Mouse (Mus musculus) megakaryocyte-erythroid progenitor cell, adult 5-6 weeks (primary cell): ENCODE measurements at regions not wholly inside any gene's neighbourhood (a gene's known extent, or its start where the extent isn't known, plus 50 kb on each side); places are given as distances from the start of the nearest gene placed in this dataset.

Experiments
- ATAC-seq: replicated peaks from 2 replicates; pipeline ENCODE4 v1.8.0; 2016; ENCODE audit warnings: mild to moderate bottlenecking, inconsistent platforms; ENCODE audit not compliant: severe bottlenecking, poor library complexity, low FRiP score, low TSS enrichment

DNA sequence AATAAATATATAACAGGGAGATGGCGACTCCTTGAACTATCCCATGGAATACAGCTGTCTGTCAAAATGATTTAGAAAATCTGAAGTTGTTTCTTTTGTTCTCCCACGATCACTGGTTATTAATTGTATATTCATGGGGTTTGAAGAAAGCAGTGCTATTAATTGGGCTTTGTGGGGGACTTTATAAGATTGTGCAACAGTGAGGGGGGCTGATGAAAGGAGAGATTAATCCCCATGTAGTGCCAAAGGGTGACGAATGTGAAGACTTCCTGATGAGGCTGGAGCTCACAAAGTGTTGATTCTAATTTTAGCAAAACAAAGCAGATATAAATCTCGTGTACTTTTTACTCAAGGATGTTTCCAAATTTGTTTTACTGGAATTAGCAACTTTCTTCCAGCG, 340.0 kb upstream of the Id4 start:
- ATAC-seq, result no peak

DNA sequence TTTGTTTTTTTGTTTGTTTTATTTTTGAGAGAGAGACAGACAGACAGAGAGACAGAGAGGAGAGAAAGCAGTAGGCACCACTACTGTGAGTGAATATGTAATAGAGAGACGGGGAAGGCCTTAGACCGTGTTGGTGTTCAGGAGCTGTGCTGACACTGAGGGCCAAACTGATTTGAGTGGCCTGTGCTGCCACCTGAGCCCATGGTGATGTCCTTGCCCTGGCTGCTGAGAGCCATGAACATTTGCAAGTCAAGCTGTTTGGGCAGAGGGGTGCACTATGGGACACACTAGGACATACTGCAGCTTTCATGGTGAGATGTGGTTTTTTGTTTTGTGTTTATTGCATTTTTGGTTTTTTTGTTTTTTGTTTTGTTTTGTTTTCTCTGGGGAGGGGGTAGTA, 320.3 kb upstream of the Id4 start:
- ATAC-seq, result no peak

DNA sequence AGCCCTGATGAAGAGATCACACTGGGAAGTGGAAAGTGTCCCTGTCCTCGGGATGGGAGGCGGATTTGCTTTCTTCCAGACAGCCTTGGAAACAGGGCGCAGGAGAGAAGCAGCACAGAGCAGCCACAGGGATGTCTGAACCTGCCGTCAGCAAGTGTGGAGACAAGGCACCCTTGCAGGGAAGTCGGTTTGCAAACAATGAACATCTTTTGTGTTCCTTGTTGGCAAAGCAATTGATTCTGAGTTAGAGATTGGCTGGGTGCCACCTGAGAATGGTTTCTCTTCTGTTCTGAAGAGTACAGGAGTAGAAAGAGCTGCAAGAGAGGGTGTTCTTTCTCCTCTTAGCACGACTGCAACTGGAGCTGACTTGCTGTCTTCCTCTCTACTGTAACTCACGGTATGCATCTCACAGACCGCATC, 318.6 kb upstream of the Id4 start:
- ATAC-seq, result no peak

DNA sequence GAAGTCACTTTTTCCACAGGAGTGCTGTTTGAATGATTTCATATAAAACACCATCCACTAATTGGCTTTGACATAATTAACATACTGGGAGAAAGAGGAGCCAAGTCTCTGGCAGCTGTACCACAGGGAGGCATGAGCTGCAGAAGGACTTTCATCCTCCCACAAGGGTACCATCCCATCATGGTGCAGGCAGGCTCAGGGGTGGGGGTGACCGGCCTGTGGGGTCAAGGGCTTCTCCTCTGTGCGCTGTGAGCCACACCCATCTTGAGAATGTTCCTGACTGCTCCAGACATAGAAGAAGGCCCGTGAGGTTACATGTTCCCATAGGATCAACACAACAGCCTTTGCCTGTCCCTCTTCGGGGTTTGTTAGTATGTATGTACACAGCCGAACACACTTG, 317.4 kb upstream of the Id4 start:
- no peak for ATAC-seq

DNA sequence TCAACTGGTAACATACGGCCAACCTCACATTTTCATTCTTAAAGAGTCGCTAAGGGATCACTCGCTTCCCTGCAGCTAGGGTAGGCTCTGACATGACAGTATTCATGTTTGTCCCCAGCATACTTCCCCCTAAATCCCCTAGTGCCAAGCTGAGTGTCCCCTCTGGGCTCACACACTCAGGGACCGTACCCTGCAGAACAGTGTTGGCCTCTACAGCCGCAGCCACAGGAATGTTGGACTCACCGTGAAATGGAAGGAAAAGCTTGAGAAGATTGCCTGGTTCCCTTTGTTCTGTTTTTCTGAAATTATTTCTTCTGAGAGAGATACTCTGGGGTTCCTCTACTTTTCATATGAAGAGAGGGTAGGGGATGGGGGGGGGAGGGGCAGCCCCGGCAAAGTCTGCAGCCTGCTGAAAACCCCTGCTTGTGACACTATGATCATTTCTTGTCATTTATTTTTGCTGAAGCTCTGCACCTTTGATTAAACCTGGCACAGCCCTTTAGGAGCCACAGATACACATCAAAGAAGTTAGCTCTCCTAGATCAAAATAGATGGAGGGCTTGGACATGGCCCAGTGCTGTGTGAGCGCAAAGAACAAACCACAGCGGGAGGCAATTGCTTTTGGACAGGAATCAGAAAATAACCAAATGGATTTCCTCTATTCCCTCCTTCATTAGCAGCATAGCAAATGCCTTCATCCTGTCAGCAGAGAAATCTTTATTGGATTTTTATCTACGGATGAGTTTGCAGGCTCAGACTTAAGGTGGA, 312.7 kb upstream of the Id4 start:
- ATAC-seq, result no peak

DNA sequence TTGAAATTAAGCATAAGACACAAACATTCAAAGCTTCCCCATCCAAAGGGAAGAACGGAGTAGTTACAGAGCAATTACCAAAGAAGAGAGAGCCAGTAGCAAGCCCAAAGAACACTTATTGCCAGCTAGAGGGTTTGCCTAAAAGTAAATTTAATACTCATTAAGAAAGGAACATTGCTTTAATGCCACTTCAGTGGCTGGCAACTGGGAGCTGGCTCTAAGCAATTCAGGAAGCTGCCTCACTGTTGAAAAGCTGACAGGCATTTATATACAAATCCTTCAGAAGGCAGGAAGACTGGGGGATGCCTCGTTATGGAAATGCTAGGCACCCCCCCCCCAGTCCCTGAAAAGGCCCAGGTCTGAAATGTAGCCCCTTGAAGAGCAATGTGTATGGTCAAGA, 310.6 kb upstream of the Id4 start:
- ATAC-seq, result no peak

DNA sequence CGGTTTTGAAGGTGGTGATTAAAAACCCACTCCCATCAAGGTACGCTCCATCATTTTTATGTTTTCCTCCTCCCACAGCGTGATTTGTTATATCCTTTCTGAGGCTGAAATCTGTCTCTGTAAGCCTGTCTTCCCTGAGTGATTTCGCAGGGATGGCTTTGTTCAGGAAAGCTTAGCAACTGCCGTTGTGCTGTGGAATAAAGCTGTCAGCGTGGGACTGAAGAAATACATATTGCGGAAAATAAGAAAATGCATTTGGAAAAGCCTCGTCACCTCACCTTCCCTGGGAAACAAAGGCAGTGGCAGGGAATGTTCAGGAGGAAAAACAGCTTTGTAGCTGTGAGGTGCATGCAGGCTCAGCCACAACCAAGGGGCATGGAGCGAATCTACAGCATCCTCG, 310.0 kb upstream of the Id4 start:
- no peak for ATAC-seq

GRCm38 (mm10) chr13:47952946-47953345, 308.1 kb upstream of the Id4 start:
- no peak for ATAC-seq

DNA sequence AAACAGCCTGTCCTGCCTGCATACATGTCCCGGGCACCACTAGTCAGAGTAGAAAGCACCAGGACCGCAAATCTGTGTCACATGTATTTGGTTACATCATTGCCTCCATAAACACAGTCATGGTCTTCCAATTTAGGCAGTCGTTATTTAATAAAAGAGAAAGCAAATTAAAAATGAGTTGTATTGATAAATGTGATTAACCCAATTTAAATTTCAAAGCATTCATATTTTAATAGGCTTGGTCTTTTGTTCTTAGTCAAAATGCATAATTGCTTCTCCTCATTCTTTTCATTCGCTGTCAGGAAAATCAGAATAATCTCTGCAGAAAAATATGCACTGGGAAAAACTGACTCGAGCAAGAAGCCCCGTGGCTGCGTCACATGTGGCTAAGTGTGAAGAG, 307.3 kb upstream of the Id4 start:
- ATAC-seq, result no peak

DNA sequence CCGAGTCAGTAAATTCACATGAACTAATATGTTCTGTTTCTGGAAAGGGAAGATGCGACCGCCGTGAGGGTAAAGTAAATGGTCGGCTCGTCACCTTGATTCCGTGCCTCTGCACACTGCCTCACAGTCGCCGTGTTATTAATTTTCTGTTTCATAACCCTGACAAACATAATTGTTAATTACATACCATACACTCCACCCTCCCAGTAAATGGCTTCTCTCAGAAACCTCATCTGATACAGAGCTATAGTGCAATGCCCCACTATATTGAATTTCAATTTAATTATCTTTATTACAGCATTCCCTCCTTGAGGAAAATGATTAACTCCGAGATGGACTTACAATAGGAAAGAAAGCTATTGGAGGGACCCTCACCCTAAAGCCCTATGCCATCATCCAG, 305.5 kb upstream of the Id4 start:
- ATAC-seq, result no peak

DNA sequence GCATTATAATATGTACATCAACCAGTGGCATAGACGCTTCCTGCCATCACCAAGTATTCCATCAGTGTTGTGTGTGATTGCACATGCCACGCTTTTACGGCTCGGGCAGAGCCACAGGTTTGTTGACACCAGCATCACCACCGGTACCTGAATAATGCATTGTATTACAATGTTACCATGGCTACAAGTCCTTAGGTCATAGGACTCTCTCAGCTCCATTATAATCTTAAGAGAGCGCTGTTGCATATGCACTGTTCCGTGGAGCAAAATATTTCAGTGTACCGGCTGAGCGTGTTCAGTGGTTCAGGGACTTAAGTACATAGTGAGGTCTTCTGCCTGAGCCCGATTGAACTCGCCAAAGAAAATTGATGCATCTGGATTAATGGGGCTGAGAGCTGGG, 303.4 kb upstream of the Id4 start:
- ATAC-seq, result no peak

GRCm38 (mm10) chr13:47974216-47974615, 286.8 kb upstream of the Id4 start:
- no peak for ATAC-seq

GRCm38 (mm10) chr13:47974756-47975515, 286.1 kb upstream of the Id4 start:
- no peak for ATAC-seq

GRCm38 (mm10) chr13:47998495-47998894, 262.5 kb upstream of the Id4 start:
- no peak for ATAC-seq

- ATAC-seq, result no peak
Measured at GRCm38 (mm10) chr13:47999399-47999798, 261.6 kb upstream of the Id4 start.

- ATAC-seq, result no peak
Measured at GRCm38 (mm10) chr13:48003126-48003525, 257.9 kb upstream of the Id4 start.

- ATAC-seq, result no peak
Measured at GRCm38 (mm10) chr13:48013336-48013750, 247.7 kb upstream of the Id4 start.

DNA sequence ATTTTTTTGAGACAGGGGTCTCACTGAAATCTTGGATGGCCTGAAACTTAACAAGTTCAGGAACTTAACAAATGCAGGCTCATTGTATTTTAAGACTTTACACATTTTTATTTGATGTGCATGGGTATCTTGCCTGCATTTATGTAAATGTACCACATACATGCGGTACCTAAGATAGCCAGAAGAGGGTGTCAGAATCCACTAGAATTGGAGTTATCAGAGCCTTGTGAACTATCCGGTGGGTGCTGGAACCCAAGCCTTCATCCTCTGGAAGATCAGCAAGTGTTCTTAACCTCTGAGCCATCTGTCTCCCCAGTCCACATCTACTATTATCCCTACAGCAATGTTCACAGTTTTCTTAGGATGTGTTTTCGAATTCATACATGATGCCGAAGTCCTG, 245.7 kb upstream of the Id4 start:
- ATAC-seq, result no peak

DNA sequence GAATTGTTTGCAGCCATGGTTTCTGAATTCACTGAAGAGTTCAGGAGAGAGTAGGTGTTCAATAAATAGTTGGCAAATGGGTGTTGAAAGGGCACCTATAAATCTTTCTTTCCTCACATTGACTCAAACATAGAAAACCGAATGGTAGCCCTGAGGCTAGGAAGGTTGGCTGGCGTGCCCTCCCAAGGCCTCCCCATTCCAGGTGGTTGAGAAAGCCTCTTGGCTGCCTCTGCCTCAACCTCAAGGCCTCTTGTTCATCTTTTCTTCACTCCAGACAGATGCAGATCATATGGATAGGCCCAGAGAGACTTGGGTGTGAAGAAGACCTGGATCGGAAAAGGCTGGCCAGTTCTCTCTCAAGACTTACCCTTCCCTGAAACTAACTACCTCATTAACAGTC, 245.0 kb upstream of the Id4 start:
- ATAC-seq, result no peak

DNA sequence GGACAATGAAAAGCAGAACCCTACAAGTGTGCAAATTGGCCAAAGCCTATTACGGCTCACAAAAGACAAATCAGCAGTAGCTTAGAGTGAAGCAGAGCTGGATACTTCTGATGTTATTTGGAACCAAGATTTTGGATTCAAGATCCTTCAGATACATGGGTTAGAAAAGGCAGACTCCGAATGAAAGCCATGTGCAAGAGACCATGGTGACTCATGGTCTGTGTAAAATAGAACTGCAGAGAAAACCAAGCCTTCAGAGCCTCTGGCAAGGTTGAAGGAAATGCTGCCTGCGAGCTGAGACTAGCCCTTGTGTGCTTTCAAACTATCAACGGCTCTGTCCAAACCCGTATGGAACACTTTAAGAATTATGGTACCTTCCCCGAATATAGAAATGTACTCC, 244.4 kb upstream of the Id4 start:
- ATAC-seq, result no peak

DNA sequence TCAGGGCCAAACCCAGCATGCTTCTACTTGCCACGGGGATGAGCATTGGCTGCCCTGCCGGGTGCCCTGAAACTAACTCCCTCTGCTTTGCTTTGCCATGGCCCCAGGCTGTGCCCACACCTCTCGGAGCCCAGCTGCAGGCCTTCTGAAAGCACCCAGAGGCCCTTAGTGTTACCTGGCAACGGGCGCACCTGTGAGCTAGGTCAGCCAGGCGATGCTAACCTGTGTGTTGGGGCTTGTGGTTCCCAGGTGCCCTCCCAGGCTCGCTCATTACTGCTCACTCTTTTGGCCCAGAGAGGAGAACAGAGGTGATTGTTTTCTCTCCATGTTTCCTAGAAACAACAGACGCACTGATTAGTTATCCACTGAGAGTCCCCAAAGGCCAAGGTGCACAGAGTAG, 243.4 kb upstream of the Id4 start:
- no peak for ATAC-seq
